Mouse (Mus musculus) embryonic facial prominence, embryonic 11.5 days (tissue): ENCODE results near the gene Vmn1r151. TPM values are rescaled to one million over a fixed set of nuclear protein-coding genes. Genes with fewer than 3 reads are reported as not detected.
"Not testable (repeated sequence)": the region's sequence is repeated elsewhere in the genome, so short reads cannot be mapped to it uniquely, and the experiment has no call there.

Experiments used
- ATAC-seq: fragments of 200-750 bp; cut with Nextera tagmentation; replicated peaks from 2 replicates; pipeline ENCODE4 v1.8.0; 2017; ENCODE audit warnings: low read depth; ENCODE audit not compliant: insufficient number of reproducible peaks, low FRiP score, low TSS enrichment
- DNase-seq: peaks from one replicate; pipeline ENCODE4 v3.0.0-alpha.2; 2015; ENCODE audit warnings: low spot score
- H3K27ac ChIP-seq: fragments of 300-500 bp; sonication (generic); replicated peaks from 2 replicates; pipeline ENCODE4 v1.5.1; 2014; ENCODE audit warnings: mild to moderate bottlenecking, low read depth, low read length, control low read depth
- H3K27me3 ChIP-seq: fragments of 300-500 bp; sonication (generic); 2 replicates; pipeline ENCODE4 v1.6.1; 2014; ENCODE audit warnings: mild to moderate bottlenecking, low read length, moderate library complexity, mixed read lengths; ENCODE audit not compliant: control insufficient read depth, insufficient read depth
- H3K36me3 ChIP-seq: fragments of 300-500 bp; sonication (generic); replicated peaks from 2 replicates; pipeline ENCODE4 v1.6.1; 2014; ENCODE audit warnings: low read depth, mild to moderate bottlenecking, low read length, moderate library complexity, mixed read lengths; ENCODE audit not compliant: control insufficient read depth, insufficient read depth
- H3K4me1 ChIP-seq: fragments of 300-500 bp; sonication (generic); 2 replicates; pipeline ENCODE4 v1.6.1; 2014; ENCODE audit warnings: low read length, mixed read lengths; ENCODE audit not compliant: control insufficient read depth, insufficient read depth
- H3K4me2 ChIP-seq: fragments of 300-500 bp; sonication (generic); 2 replicates; pipeline ENCODE4 v1.6.1; 2014; ENCODE audit warnings: low read depth, mild to moderate bottlenecking, control low read depth, low read length, moderate library complexity
- H3K4me3 ChIP-seq: fragments of 300-500 bp; sonication (generic); 2 replicates; pipeline ENCODE4 v1.5.1; 2014; ENCODE audit warnings: low read depth, low read length, control low read depth
- H3K9ac ChIP-seq: fragments of 300-500 bp; sonication (generic); replicated peaks from 2 replicates; pipeline ENCODE4 v1.6.1; 2014; ENCODE audit warnings: mild to moderate bottlenecking, control low read depth, low read length
- H3K9me3 ChIP-seq: fragments of 300-500 bp; sonication (generic); replicated peaks from 2 replicates; pipeline ENCODE4 v1.6.1; 2016; ENCODE audit warnings: mild to moderate bottlenecking, low read length, inconsistent platforms, mixed read lengths; ENCODE audit not compliant: control insufficient read depth
- WGBS: fragments of 180-500 bp; shearing (Covaris S2); extraction: QIAGEN DNeasy Blood & Tissue Kit; methylation state at CpG from one replicate; pipeline ENCODE4 v1.1.7; 2014; 5-methylcytosine and 5-hydroxymethylcytosine counted together
- polyA plus RNA-seq: library from polyadenylated mRNA; unstranded; fragments of >200 nt; fragmentation: Nextera tagmentation; extraction: Ambion mirVana; gene quantifications from 2 replicates; pipeline ENCODE4 v1.2.1, GENCODE M21; 2014

Gene Vmn1r151
- not detected in 2 replicates for polyA plus RNA-seq

- not testable (repeated sequence) for H3K9ac ChIP-seq, H3K36me3 ChIP-seq, H3K27ac ChIP-seq, H3K4me2 ChIP-seq, H3K9me3 ChIP-seq, DNase-seq, ATAC-seq, H3K4me3 ChIP-seq, H3K4me1 ChIP-seq, H3K27me3 ChIP-seq
- 39% methylated on average over 1 of the region's 3 CpGs for WGBS
Measured at GRCm38 (mm10) chr7:22499578-22499977, at the start of gene Vmn1r151. Gene Vmn1r151, minus strand, starts transcription at chr7:22499678.

GRCm38 (mm10) chr7:22534787-22535186 lies 35.3 kb upstream of the Vmn1r151 start, which contains the start of gene Gm8677:
Gene Gm8677, minus strand, starts transcription at chr7:22534887.
- H3K4me2 ChIP-seq, H3K36me3 ChIP-seq, H3K27ac ChIP-seq, H3K4me3 ChIP-seq, H3K27me3 ChIP-seq, DNase-seq, ATAC-seq, H3K9me3 ChIP-seq, H3K9ac ChIP-seq, H3K4me1 ChIP-seq: not testable (repeated sequence)
- WGBS: no CpG with 5 or more reads among the region's 1 CpGs

- no CpG with 5 or more reads among the region's 3 CpGs for WGBS
Measured at GRCm38 (mm10) chr7:22522667-22523066, 23.2 kb upstream of the Vmn1r151 start, which contains the start of gene Vmn1r152. Gene Vmn1r152, plus strand, starts transcription at chr7:22522967.

GRCm38 (mm10) chr7:22463975-22464374 lies 35.5 kb downstream of the Vmn1r151 start, which contains the start of gene Gm10665:
Gene Gm10665, minus strand, starts transcription at chr7:22464075.
- ATAC-seq, H3K9ac ChIP-seq, H3K9me3 ChIP-seq, DNase-seq, H3K4me2 ChIP-seq, H3K27ac ChIP-seq, H3K4me3 ChIP-seq, H3K4me1 ChIP-seq, H3K27me3 ChIP-seq, H3K36me3 ChIP-seq: not testable (repeated sequence)
- WGBS: no CpG with 5 or more reads among the region's 5 CpGs

More at GRCm38 (mm10) chr7:22522667-22523066, 23.2 kb upstream of the Vmn1r151 start, which contains the start of gene Vmn1r152:
- H3K9ac ChIP-seq, H3K27me3 ChIP-seq, H3K4me2 ChIP-seq, H3K9me3 ChIP-seq, ATAC-seq, H3K27ac ChIP-seq, DNase-seq, H3K4me3 ChIP-seq, H3K36me3 ChIP-seq, H3K4me1 ChIP-seq: not testable (repeated sequence)

Other genes with a start within 250 kb of the Vmn1r151 start
- not detected in 2 replicates for gene Gm4187, start 170.0 kb downstream of the Vmn1r151 start, polyA plus RNA-seq
- gene Gm8660, start 128.6 kb downstream of the Vmn1r151 start, polyA plus RNA-seq: not detected in 2 replicates
- not detected in 2 replicates for gene Vmn1r148, start 86.1 kb downstream of the Vmn1r151 start, polyA plus RNA-seq
- gene Vmn1r149, start 61.4 kb downstream of the Vmn1r151 start, polyA plus RNA-seq: not detected in 2 replicates
- not detected in 2 replicates for gene Gm10665, start 35.6 kb downstream of the Vmn1r151 start, polyA plus RNA-seq
- not detected in 2 replicates for gene Vmn1r152, start 23.3 kb upstream of the Vmn1r151 start, polyA plus RNA-seq
- gene Gm8677, start 35.2 kb upstream of the Vmn1r151 start, polyA plus RNA-seq: not detected in 2 replicates
- not detected in 2 replicates for gene Gm4201, start 65.7 kb upstream of the Vmn1r151 start, polyA plus RNA-seq
- not detected in 2 replicates for gene Gm4565, start 88.4 kb upstream of the Vmn1r151 start, polyA plus RNA-seq
- not detected in 2 replicates for gene Vmn1r155, start 158.3 kb upstream of the Vmn1r151 start, polyA plus RNA-seq
- not detected in 2 replicates for gene Gm8693, start 192.6 kb upstream of the Vmn1r151 start, polyA plus RNA-seq
- not detected in 2 replicates for gene Gm4567, start 220.0 kb upstream of the Vmn1r151 start, polyA plus RNA-seq